ENCODE assay signal across 24 mouse cellular contexts in genomic region chr12:85810959-85811358, GRCm38 (mm10).
"Had no signal": no experiment of that assay in that cellular context is flagged by ENCODE, and none has a peak within 500 bp of the region (broad histone marks: within the 10 kb centered on the region; RNA-seq: fewer than 3 reads in every experiment).

No protein-coding gene starts in this region.

- H3K4me3 ChIP-seq: left cerebral cortex, adult 2 months; limb, embryonic 10.5 days; limb, embryonic 13.5 days; neural tube, embryonic 13.5 days; stomach, embryonic 15.5 days had no signal

- DNase-seq: kidney, adult 18-20 months; kidney, adult 9 months; kidney, postnatal 14 days; layer of hippocampus, postnatal 36 days; liver; liver, postnatal 0 days; lung, embryonic 14.5 days; midbrain, embryonic 14.5 days; retina, postnatal 1 day; right cerebral cortex, postnatal 25 days; spleen, adult 18-20 months; thymus, adult 2 months; thymus, postnatal 14 days; thymus, postnatal 4 days had no signal

- H3K4me2 ChIP-seq: limb, embryonic 13.5 days; lung, embryonic 14.5 days; midbrain, embryonic 11.5 days; neural tube, embryonic 13.5 days; stomach, embryonic 15.5 days had no signal

- H3K4me1 ChIP-seq: limb, embryonic 10.5 days; limb, embryonic 13.5 days; neural tube, embryonic 13.5 days; stomach, embryonic 15.5 days had no signal

- H3K27ac ChIP-seq: left cerebral cortex, adult 2 months; limb, embryonic 10.5 days; limb, embryonic 13.5 days; liver, embryonic 14.5 days; macrophage; neural tube, embryonic 13.5 days; stomach, embryonic 15.5 days had no signal

- H3K9me3 ChIP-seq: limb, embryonic 10.5 days; limb, embryonic 13.5 days; neural tube, embryonic 13.5 days; stomach, embryonic 15.5 days had no signal

- ATAC-seq: intestine, embryonic 16.5 days; liver, postnatal 0 days; lung, postnatal 0 days had no signal

- H3K9ac ChIP-seq: limb, embryonic 13.5 days; liver, embryonic 14.5 days; liver, postnatal 0 days; lung, embryonic 14.5 days; neural tube, embryonic 13.5 days; stomach, embryonic 15.5 days had no signal

- H3K27me3 ChIP-seq: limb, embryonic 13.5 days; neural tube, embryonic 13.5 days; stomach, embryonic 15.5 days had no signal
